Mouse (Mus musculus) brain, embryonic 14.5 days (tissue): ENCODE results near the gene Nedd8.

ENCODE experiments used
- CTCF ChIP-seq: fragments of 200-500 bp; IDR thresholded peaks from 2 replicates; pipeline ENCODE4 v1.5.1; 2012; ENCODE audit warnings: inconsistent platforms, mild to moderate bottlenecking, moderate library complexity, borderline replicate concordance; ENCODE audit not compliant: insufficient read depth, insufficient read length; ENCODE audit errors: extremely low read depth
- POLR2A ChIP-seq: fragments of 200-500 bp; IDR thresholded peaks from 2 replicates; pipeline ENCODE4 v1.6.1; 2012; ENCODE audit warnings: mild to moderate bottlenecking, inconsistent platforms, borderline replicate concordance; ENCODE audit not compliant: poor library complexity, insufficient read depth, insufficient read length, severe bottlenecking; ENCODE audit errors: extremely low read depth

- TF ChIP-seq POLR2A (no peak), CTCF (no peak)
Measured at GRCm38 (mm10) chr14:55689433-55689832, 17.5 kb upstream of the Nedd8 start.
